Mouse (Mus musculus) liver, embryonic 14.5 days (tissue): Measurements from ENCODE around the gene Dus1l.

ENCODE experiments used
- CTCF ChIP-seq: IDR thresholded peaks from 2 replicates; pipeline ENCODE4 v1.5.1; 2016; ENCODE audit warnings: antibody characterized with exemption, low read depth, control low read depth
- EP300 ChIP-seq: IDR thresholded peaks from 2 replicates; pipeline ENCODE4 v1.6.1; 2016; ENCODE audit warnings: antibody characterized with exemption, low read depth

DNA sequence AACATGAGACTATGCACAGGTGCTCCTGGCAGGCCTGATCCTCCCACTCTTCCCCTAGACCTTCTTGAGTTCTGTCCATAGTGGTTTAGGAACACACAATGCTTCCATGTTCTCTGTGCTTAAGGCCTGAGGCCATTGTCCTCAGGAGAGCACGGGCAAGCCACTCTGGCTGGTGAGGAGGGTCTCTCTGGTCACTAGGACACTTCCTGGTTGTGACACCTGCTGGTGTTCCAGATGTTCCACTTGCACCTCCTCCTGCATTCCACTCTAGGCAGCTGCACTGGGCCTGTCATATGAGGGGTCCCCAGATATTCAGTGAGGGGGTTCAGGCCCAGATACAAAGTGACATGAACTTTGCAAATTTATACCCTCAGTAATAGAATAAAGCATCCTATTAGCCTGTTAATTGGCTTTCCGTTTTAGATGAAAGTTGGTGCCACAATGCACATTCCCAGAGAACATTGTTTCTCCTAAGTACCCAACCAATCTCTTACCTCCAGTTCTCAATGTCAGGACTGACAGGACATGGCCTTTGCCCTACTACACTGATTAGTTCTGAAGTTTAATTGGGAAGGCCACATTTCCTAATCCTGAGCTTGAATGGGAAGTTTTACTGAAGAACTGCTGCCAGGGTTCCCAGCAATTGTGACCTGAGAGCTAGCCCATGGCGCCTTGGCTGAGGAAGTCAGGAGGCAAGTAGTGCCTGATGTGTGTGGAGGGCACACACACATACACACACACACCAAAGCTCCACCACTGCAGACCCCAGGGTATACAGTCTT lies 35.6 kb upstream of the Dus1l start:
- TF ChIP-seq CTCF (no peak), EP300 (no peak)
